Mouse (Mus musculus): ENCODE measurements around the gene Naa38. TPM values are rescaled to one million over a fixed set of nuclear protein-coding genes. Genes with fewer than 3 reads are reported as not detected.

The Naa38 gene
- polyA plus RNA-seq, 1 experiment = 325 TPM

DNA sequence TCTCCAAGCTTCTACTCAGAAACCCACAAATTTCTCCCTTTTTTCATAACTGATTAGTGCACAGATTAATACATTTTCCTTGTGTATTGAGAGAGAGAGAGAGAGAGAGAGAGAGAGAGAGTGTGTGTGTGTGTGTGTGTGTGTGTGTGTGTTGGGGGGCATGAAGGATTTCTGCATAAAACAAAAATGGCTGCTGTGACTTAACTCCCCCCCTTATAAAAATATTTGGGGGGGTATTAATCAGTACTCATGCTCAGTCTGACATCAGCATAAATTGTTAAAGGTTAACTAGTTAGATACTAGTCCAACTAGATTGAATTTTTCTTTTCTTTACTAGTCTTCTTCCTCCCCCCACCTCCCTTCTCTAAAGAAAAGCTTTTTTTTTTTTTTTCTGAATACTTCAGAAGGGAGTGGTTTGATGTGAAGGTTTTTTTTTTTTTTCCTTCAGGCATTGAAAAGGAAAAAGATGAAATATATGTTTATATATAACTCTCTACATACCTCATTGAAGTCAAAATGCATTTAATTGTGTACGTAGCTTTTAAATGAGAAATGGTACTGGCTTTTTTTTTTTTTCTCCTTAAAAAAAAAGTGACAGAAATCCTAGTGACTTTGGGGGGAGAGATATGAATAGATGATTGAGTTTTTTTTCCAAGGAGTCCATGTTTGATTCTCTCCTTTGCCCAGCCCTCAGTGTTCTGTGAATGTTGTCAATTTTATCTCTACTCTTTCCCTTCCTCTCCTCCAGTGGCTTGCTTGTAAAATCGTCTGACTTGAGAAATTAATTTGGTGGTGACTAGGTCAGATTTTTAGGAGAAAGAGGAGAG lies 25.1 kb upstream of the Naa38 start:
- H3K4me3 ChIP-seq (ENCODE audit: control insufficient read depth, low read depth, low read length) = no peak overlapping the region
- H3K36me3 ChIP-seq (ENCODE audit: control insufficient read depth, insufficient read depth, low read length) = no peaks in the 10 kb centered on the region
- no peaks in the 10 kb centered on the region for H3K27me3 ChIP-seq (ENCODE audit: control insufficient read depth, insufficient read depth, low read length)
- no peak overlapping the region for H3K27ac ChIP-seq (ENCODE audit: control insufficient read depth, insufficient read depth, low read depth, low read length)
- TF ChIP-seq CTCF (IDR thresholded peaks at IDR 0.05; ENCODE audit: control insufficient read depth, insufficient read depth, insufficient replicate concordance, low read depth, low read length) (no peak), POLR2A (IDR thresholded peaks at IDR 0.05; ENCODE audit: control insufficient read depth, low read depth, low read length) (no peak)
- H3K4me1 ChIP-seq (ENCODE audit: control insufficient read depth, insufficient read depth, low read length) = peaks cover 25% of the 10 kb centered on the region

DNA sequence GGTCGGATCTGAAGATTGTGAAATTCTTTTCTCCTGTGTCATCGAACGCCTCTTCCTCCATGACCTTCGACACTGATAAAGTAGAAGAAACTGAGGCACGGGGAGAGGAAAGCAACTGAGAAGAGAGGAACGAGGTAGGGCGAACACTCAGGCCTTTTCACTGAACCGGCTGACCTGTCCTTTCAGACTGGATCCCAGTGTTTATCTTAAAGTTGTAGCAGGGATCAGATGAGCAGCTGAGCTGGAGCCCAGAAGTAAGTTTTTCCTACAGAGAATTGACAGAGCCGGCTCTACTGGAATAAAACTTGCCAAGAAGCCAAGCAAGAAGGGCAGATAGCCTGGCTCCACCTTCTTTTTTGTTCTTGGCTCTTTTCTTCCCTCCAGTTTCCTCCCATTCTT lies 24.5 kb upstream of the Naa38 start:
- Histone ChIP-seq H3K4me3 (ENCODE audit: control insufficient read depth, low read depth, low read length) (no peak overlapping the region), H3K27me3 (ENCODE audit: control insufficient read depth, insufficient read depth, low read length) (no peaks in the 10 kb centered on the region), H3K4me1 (ENCODE audit: control insufficient read depth, insufficient read depth, low read length) (peaks cover 19% of the 10 kb centered on the region), H3K27ac (ENCODE audit: control insufficient read depth, insufficient read depth, low read depth, low read length) (no peak overlapping the region), H3K36me3 (ENCODE audit: control insufficient read depth, insufficient read depth, low read length) (no peaks in the 10 kb centered on the region; the same call in 1 of the 2 replicates)
- TF ChIP-seq CTCF (IDR thresholded peaks at IDR 0.05; ENCODE audit: control insufficient read depth, insufficient read depth, insufficient replicate concordance, low read depth, low read length) = no peak
- TF ChIP-seq POLR2A (IDR thresholded peaks at IDR 0.05; ENCODE audit: control insufficient read depth, low read depth, low read length) = no peak

- H3K4me1 ChIP-seq (ENCODE audit: control insufficient read depth, insufficient read depth, low read length) = peaks cover 11% of the 10 kb centered on the region
- no peaks in the 10 kb centered on the region for H3K27me3 ChIP-seq (ENCODE audit: control insufficient read depth, insufficient read depth, low read length)
- TF ChIP-seq CTCF (IDR thresholded peaks at IDR 0.05; ENCODE audit: control insufficient read depth, insufficient read depth, insufficient replicate concordance, low read depth, low read length) (no peak), POLR2A (IDR thresholded peaks at IDR 0.05; ENCODE audit: control insufficient read depth, low read depth, low read length) (no peak)
- no peaks in the 10 kb centered on the region; the same call in 1 of the 2 replicates for H3K36me3 ChIP-seq (ENCODE audit: control insufficient read depth, insufficient read depth, low read length)
- H3K27ac ChIP-seq (ENCODE audit: control insufficient read depth, insufficient read depth, low read depth, low read length) = peak overlapping the region; percentile 16; the same call in 1 of the 2 replicates
- H3K4me3 ChIP-seq (ENCODE audit: control insufficient read depth, low read depth, low read length) = no peak overlapping the region
Measured at GRCm38 (mm10) chr11:69371601-69372000, 23.7 kb upstream of the Naa38 start.

- Histone ChIP-seq H3K4me1 (ENCODE audit: control insufficient read depth, insufficient read depth, low read length) (peaks cover 10% of the 10 kb centered on the region), H3K4me3 (ENCODE audit: control insufficient read depth, low read depth, low read length) (no peak overlapping the region), H3K27me3 (ENCODE audit: control insufficient read depth, insufficient read depth, low read length) (no peaks in the 10 kb centered on the region), H3K36me3 (ENCODE audit: control insufficient read depth, insufficient read depth, low read length) (no peaks in the 10 kb centered on the region; the same call in 1 of the 2 replicates), H3K27ac (ENCODE audit: control insufficient read depth, insufficient read depth, low read depth, low read length) (no peak overlapping the region)
- no peak for TF ChIP-seq POLR2A (IDR thresholded peaks at IDR 0.05; ENCODE audit: control insufficient read depth, low read depth, low read length)
- TF ChIP-seq CTCF (IDR thresholded peaks at IDR 0.05; ENCODE audit: control insufficient read depth, insufficient read depth, insufficient replicate concordance, low read depth, low read length) = no peak
Measured at GRCm38 (mm10) chr11:69372056-69372779, 23.1 kb upstream of the Naa38 start.

- TF ChIP-seq CTCF (IDR thresholded peaks at IDR 0.05; ENCODE audit: control insufficient read depth, insufficient read depth, insufficient replicate concordance, low read depth, low read length) (no peak), POLR2A (IDR thresholded peaks at IDR 0.05; ENCODE audit: control insufficient read depth, low read depth, low read length) (no peak)
- H3K36me3 ChIP-seq (ENCODE audit: control insufficient read depth, insufficient read depth, low read length) = peaks cover 1% of the 10 kb centered on the region; the same call in 1 of the 2 replicates
- no peak overlapping the region for H3K27ac ChIP-seq (ENCODE audit: control insufficient read depth, insufficient read depth, low read depth, low read length)
- peaks cover 4% of the 10 kb centered on the region for H3K4me1 ChIP-seq (ENCODE audit: control insufficient read depth, insufficient read depth, low read length)
- no peak overlapping the region for H3K4me3 ChIP-seq (ENCODE audit: control insufficient read depth, low read depth, low read length)
- no peaks in the 10 kb centered on the region for H3K27me3 ChIP-seq (ENCODE audit: control insufficient read depth, insufficient read depth, low read length)
Measured at GRCm38 (mm10) chr11:69372780-69373170, 22.5 kb upstream of the Naa38 start.

GRCm38 (mm10) chr11:69373223-69373965 lies 21.9 kb upstream of the Naa38 start:
- H3K27me3 ChIP-seq (ENCODE audit: control insufficient read depth, insufficient read depth, low read length) = no peaks in the 10 kb centered on the region
- TF ChIP-seq CTCF (IDR thresholded peaks at IDR 0.05; ENCODE audit: control insufficient read depth, insufficient read depth, insufficient replicate concordance, low read depth, low read length) = no peak
- TF ChIP-seq POLR2A (IDR thresholded peaks at IDR 0.05; ENCODE audit: control insufficient read depth, low read depth, low read length) = no peak

More at GRCm38 (mm10) chr11:69373223-69373965, 21.9 kb upstream of the Naa38 start:
- Histone ChIP-seq H3K4me1 (ENCODE audit: control insufficient read depth, insufficient read depth, low read length) (peaks cover 2% of the 10 kb centered on the region; the same call in 1 of the 2 replicates), H3K36me3 (ENCODE audit: control insufficient read depth, insufficient read depth, low read length) (peaks cover 2% of the 10 kb centered on the region; the same call in 1 of the 2 replicates), H3K27ac (ENCODE audit: control insufficient read depth, insufficient read depth, low read depth, low read length) (no peak overlapping the region), H3K4me3 (ENCODE audit: control insufficient read depth, low read depth, low read length) (no peak overlapping the region)

Measured in testis, adult 2 months (tissue).